Mouse (Mus musculus): ENCODE data around the gene Slc41a1. TPM values are rescaled to one million over a fixed set of nuclear protein-coding genes. Genes with fewer than 3 reads are reported as not detected.

Slc41a1 gene
- total and polyA plus RNA-seq, 2 experiments from 2014 or later, result 21.0 to 45.5 TPM

- Histone ChIP-seq H3K36me3 (ENCODE audit: insufficient read depth, low read length) (no peaks in the 10 kb centered on the region), H3K27me3 (ENCODE audit: insufficient read depth, low read length) (no peaks in the 10 kb centered on the region), H3K4me2 (ENCODE audit: low read depth, low read length, poor library complexity, severe bottlenecking) (no peak overlapping the region), H3K4me1 (ENCODE audit: insufficient read depth, low read length) (peaks cover 4% of the 10 kb centered on the region; the same call in 1 of the 2 replicates), H3K9me3 (ENCODE audit: low read length) (0 out of 2 replicates have a peak, but pooled peaks cover 3% of the 10 kb centered on the region), H3K4me3 (ENCODE audit: low read depth, low read length) (no peak overlapping the region), H3K27ac (ENCODE audit: low read depth, low read length) (no peak overlapping the region), H3K9ac (replicated peaks; ENCODE audit: low read length, poor library complexity, severe bottlenecking) (no peak overlapping the region)
- ATAC-seq (ENCODE audit: low FRiP score) (no peak), DNase-seq (ENCODE audit: low spot score) (no peak)
- WGBS, result 66% methylated on average over 8 of the region's 8 CpGs
- no peak for TF ChIP-seq CTCF (IDR thresholded peaks at IDR 0.05)
These were observed 5.0 kb upstream of the Slc41a1 start for GRCm38 (mm10) chr1:131822292-131822691.

- no peak for ATAC-seq (ENCODE audit: low FRiP score)
- peaks cover 5% of the 10 kb centered on the region; the same call in 1 of the 2 replicates for H3K4me1 ChIP-seq (ENCODE audit: insufficient read depth, low read length)
- no peak for TF ChIP-seq CTCF (IDR thresholded peaks at IDR 0.05)
- 0 out of 2 replicates have a peak, but pooled peaks cover 3% of the 10 kb centered on the region for H3K9me3 ChIP-seq (ENCODE audit: low read length)
- no peak overlapping the region for H3K4me2 ChIP-seq (ENCODE audit: low read depth, low read length, poor library complexity, severe bottlenecking)
- H3K27me3 ChIP-seq (ENCODE audit: insufficient read depth, low read length), result no peaks in the 10 kb centered on the region
- 86% methylated on average over 1 of the region's 1 CpGs for WGBS
- H3K27ac ChIP-seq (ENCODE audit: low read depth, low read length), result no peak overlapping the region
- DNase-seq (ENCODE audit: low spot score), result no peak
- H3K9ac ChIP-seq (replicated peaks; ENCODE audit: low read length, poor library complexity, severe bottlenecking), result no peak overlapping the region
- H3K36me3 ChIP-seq (ENCODE audit: insufficient read depth, low read length), result no peaks in the 10 kb centered on the region
- no peak overlapping the region for H3K4me3 ChIP-seq (ENCODE audit: low read depth, low read length)
These were observed 4.3 kb upstream of the Slc41a1 start for GRCm38 (mm10) chr1:131822856-131823492.

GRCm38 (mm10) chr1:131823563-131823962 is 3.7 kb upstream of the Slc41a1 start:
- DNase-seq (ENCODE audit: low spot score) (no peak), ATAC-seq (ENCODE audit: low FRiP score) (no peak)
- WGBS, result 76% methylated on average over 5 of the region's 5 CpGs
- no peaks in the 10 kb centered on the region for H3K27me3 ChIP-seq (ENCODE audit: insufficient read depth, low read length)
- H3K9me3 ChIP-seq (ENCODE audit: low read length), result 0 out of 2 replicates have a peak, but pooled peaks cover 3% of the 10 kb centered on the region
- H3K4me1 ChIP-seq (ENCODE audit: insufficient read depth, low read length), result peaks cover 5% of the 10 kb centered on the region; the same call in 1 of the 2 replicates
- H3K4me2 ChIP-seq (ENCODE audit: low read depth, low read length, poor library complexity, severe bottlenecking), result no peak overlapping the region
- no peak overlapping the region for H3K9ac ChIP-seq (replicated peaks; ENCODE audit: low read length, poor library complexity, severe bottlenecking)
- no peak overlapping the region for H3K4me3 ChIP-seq (ENCODE audit: low read depth, low read length)
- no peaks in the 10 kb centered on the region for H3K36me3 ChIP-seq (ENCODE audit: insufficient read depth, low read length)
- TF ChIP-seq CTCF (IDR thresholded peaks at IDR 0.05), result no peak
- no peak overlapping the region for H3K27ac ChIP-seq (ENCODE audit: low read depth, low read length)

- whole genome bisulfite sequencing, result 90% methylated on average over 11 of the region's 11 CpGs
- DNase-seq (ENCODE audit: low spot score) (no peak), ATAC-seq (ENCODE audit: low FRiP score) (no peak)
- H3K27me3 ChIP-seq (ENCODE audit: insufficient read depth, low read length), result no peaks in the 10 kb centered on the region
- H3K36me3 ChIP-seq (ENCODE audit: insufficient read depth, low read length), result no peaks in the 10 kb centered on the region
- peaks cover 11% of the 10 kb centered on the region; the same call in 1 of the 2 replicates for H3K4me1 ChIP-seq (ENCODE audit: insufficient read depth, low read length)
- H3K4me3 ChIP-seq (ENCODE audit: low read depth, low read length), result no peak overlapping the region
- no peaks in the 10 kb centered on the region for H3K9me3 ChIP-seq (ENCODE audit: low read length)
- H3K4me2 ChIP-seq (ENCODE audit: low read depth, low read length, poor library complexity, severe bottlenecking), result no peak overlapping the region
- TF ChIP-seq CTCF (IDR thresholded peaks at IDR 0.05), result no peak
- no peak overlapping the region for H3K9ac ChIP-seq (replicated peaks; ENCODE audit: low read length, poor library complexity, severe bottlenecking)
- H3K27ac ChIP-seq (ENCODE audit: low read depth, low read length), result no peak overlapping the region
These were observed 2.6 kb upstream of the Slc41a1 start for GRCm38 (mm10) chr1:131824528-131825181.

GRCm38 (mm10) chr1:131827787-131828258 is 530 bp downstream of the Slc41a1 start:
- peak overlapping the region; percentile 86 for H3K27ac ChIP-seq (ENCODE audit: low read depth, low read length)
- peak overlapping the region; percentile 73 for H3K4me3 ChIP-seq (ENCODE audit: low read depth, low read length)
- H3K27me3 ChIP-seq (ENCODE audit: insufficient read depth, low read length), result no peaks in the 10 kb centered on the region
- TF ChIP-seq CTCF (IDR thresholded peaks at IDR 0.05), result no peak
- ATAC-seq (ENCODE audit: low FRiP score), result peak; percentile 95
- 0 out of 2 replicates have a peak, but pooled peaks cover 5% of the 10 kb centered on the region for H3K36me3 ChIP-seq (ENCODE audit: insufficient read depth, low read length)
- H3K9me3 ChIP-seq (ENCODE audit: low read length), result no peaks in the 10 kb centered on the region
- DNase-seq (ENCODE audit: low spot score), result peak; percentile 97
- peak overlapping the region; percentile 86 for H3K4me2 ChIP-seq (ENCODE audit: low read depth, low read length, poor library complexity, severe bottlenecking)
- H3K9ac ChIP-seq (replicated peaks; ENCODE audit: low read length, poor library complexity, severe bottlenecking), result peak overlapping the region; percentile 86
- under 1% methylated on average over 35 of the region's 36 CpGs for WGBS
- peaks cover 22% of the 10 kb centered on the region; the same call in 1 of the 2 replicates for H3K4me1 ChIP-seq (ENCODE audit: insufficient read depth, low read length)

All from midbrain, postnatal 0 days (tissue).